Comparison of ENCODE assay signal across 8 mouse cellular contexts in genomic region chr3:35931359-35931758, GRCm38 (mm10). TPM values are rescaled to one million over a fixed set of nuclear protein-coding genes. Genes with fewer than 3 reads are reported as not detected.
DNase-seq lines count a peak whose midpoint lies in the region; ATAC-seq and TF ChIP-seq lines count a peak whose summit lies in the region.

No protein-coding gene starts in this region.

- peak overlapping the region; percentile 49 for H3K4me3 ChIP-seq in lung, adult 2 months (replicated peaks; ENCODE audit: extremely low read depth, low read depth, low read length)
- H3K4me3 ChIP-seq in embryonic facial prominence, embryonic 12.5 days: peak overlapping the region; percentile 89
- peak overlapping the region; percentile 85 for H3K4me3 ChIP-seq in kidney, embryonic 14.5 days (ENCODE audit: low read length)
- peak overlapping the region; percentile 96 for H3K4me3 ChIP-seq in neural tube, embryonic 12.5 days

- no peaks in the 10 kb centered on the region for H3K36me3 ChIP-seq in embryonic facial prominence, embryonic 12.5 days
- no peaks in the 10 kb centered on the region; the same call in 1 of the 2 replicates for H3K36me3 ChIP-seq in kidney, embryonic 14.5 days (ENCODE audit: control insufficient read depth, insufficient read depth, low read length)
- no peaks in the 10 kb centered on the region for H3K36me3 ChIP-seq in neural tube, embryonic 12.5 days

- no peak for TF ChIP-seq POLR2A in lung, adult 2 months (IDR thresholded peaks at IDR 0.05; ENCODE audit: borderline replicate concordance, extremely low read depth, low read depth, low read length)

- TF ChIP-seq CTCF in lung, adult 2 months (IDR thresholded peaks at IDR 0.05; ENCODE audit: insufficient read depth, low read length): no peak

- H3K9ac ChIP-seq in embryonic facial prominence, embryonic 12.5 days: peak overlapping the region; percentile 95
- H3K9ac ChIP-seq in kidney, embryonic 14.5 days (ENCODE audit: low read depth, low read length): peak overlapping the region; percentile 98; the same call in 1 of the 2 replicates
- H3K9ac ChIP-seq in neural tube, embryonic 12.5 days: peak overlapping the region; percentile 99

- DNase-seq in lung, adult 2 months: no peak
- DNase-seq in lung, postnatal 14 days: no peak
- DNase-seq in layer of hippocampus, adult 18-20 months (ENCODE audit: low spot score in 2 of 2): no peak
- DNase-seq in urinary bladder, adult 2 months (ENCODE audit: low spot score): no peak
- DNase-seq in adipocyte (ENCODE audit: low spot score): no peak

- no peaks in the 10 kb centered on the region for H3K9me3 ChIP-seq in embryonic facial prominence, embryonic 12.5 days
- H3K9me3 ChIP-seq in kidney, embryonic 14.5 days (ENCODE audit: control insufficient read depth, low read length): no peaks in the 10 kb centered on the region
- no peaks in the 10 kb centered on the region for H3K9me3 ChIP-seq in neural tube, embryonic 12.5 days

- H3K27me3 ChIP-seq in embryonic facial prominence, embryonic 12.5 days: no peaks in the 10 kb centered on the region
- no peaks in the 10 kb centered on the region for H3K27me3 ChIP-seq in kidney, embryonic 14.5 days (ENCODE audit: control insufficient read depth, insufficient read depth, low read length)
- no peaks in the 10 kb centered on the region for H3K27me3 ChIP-seq in neural tube, embryonic 12.5 days (replicated peaks)

- H3K27ac ChIP-seq in embryonic facial prominence, embryonic 12.5 days: no peak overlapping the region
- no peak overlapping the region for H3K27ac ChIP-seq in kidney, embryonic 14.5 days (ENCODE audit: low read depth, low read length)
- H3K27ac ChIP-seq in neural tube, embryonic 12.5 days: no peak overlapping the region

- WGBS in lung, adult 2 months: 17% methylated on average over 7 of the region's 7 CpGs
- 40% methylated on average over 7 of the region's 7 CpGs for WGBS in embryonic facial prominence, embryonic 12.5 days
- WGBS in kidney, embryonic 14.5 days: 24% methylated on average over 7 of the region's 7 CpGs
- WGBS in neural tube, embryonic 12.5 days: 35% methylated on average over 7 of the region's 7 CpGs

- ATAC-seq in embryonic facial prominence, embryonic 12.5 days (ENCODE audit: insufficient number of reproducible peaks, insufficient read depth, low FRiP score, low TSS enrichment): no peak
- no peak; the same call in 1 of the 2 replicates for ATAC-seq in kidney, embryonic 14.5 days (ENCODE audit: low FRiP score, low TSS enrichment)
- no peak for ATAC-seq in neural tube, embryonic 12.5 days (ENCODE audit: low FRiP score, low read depth)

- H3K4me1 ChIP-seq in lung, adult 2 months (ENCODE audit: control insufficient read depth, insufficient read depth, low read length): peaks cover 11% of the 10 kb centered on the region
- peaks cover 18% of the 10 kb centered on the region for H3K4me1 ChIP-seq in embryonic facial prominence, embryonic 12.5 days
- H3K4me1 ChIP-seq in kidney, embryonic 14.5 days (ENCODE audit: control insufficient read depth, insufficient read depth, low read length): peaks cover 6% of the 10 kb centered on the region
- peaks cover 21% of the 10 kb centered on the region for H3K4me1 ChIP-seq in neural tube, embryonic 12.5 days

- peak overlapping the region; percentile 75 for H3K4me2 ChIP-seq in embryonic facial prominence, embryonic 12.5 days (replicated peaks)
- peak overlapping the region; percentile 60 for H3K4me2 ChIP-seq in kidney, embryonic 14.5 days (replicated peaks; ENCODE audit: low read depth, low read length)
- peak overlapping the region; percentile 90 for H3K4me2 ChIP-seq in neural tube, embryonic 12.5 days (replicated peaks)

RNA-seq across cellular contexts. Expression of gene Dcun1d1, which starts 5.9 kb away (rescaled TPM):
- polyA plus RNA-seq in lung, adult 2 months (2012; rRNA removed): 2.3 and 12.3 TPM in 2 replicates
- polyA plus RNA-seq in embryonic facial prominence, embryonic 12.5 days (2016; fragmentation: Nextera tagmentation; extraction: Ambion mirVana): 92.8 and 103 TPM in 2 replicates
- polyA plus RNA-seq in kidney, embryonic 14.5 days (2014; fragmentation: Nextera tagmentation; extraction: Ambion mirVana): 78.0 and 95.8 TPM in 2 replicates
- polyA plus RNA-seq in neural tube, embryonic 12.5 days (2016; fragmentation: Nextera tagmentation; extraction: Ambion mirVana): 97.1 and 98.6 TPM in 2 replicates
- total RNA-seq in layer of hippocampus, adult 18-20 months (2021): 10 to 100 TPM; 65.7 to 70.2 TPM
- polyA plus RNA-seq in urinary bladder, adult 2 months (2012; rRNA removed): 32.4 and 39.5 TPM in 2 replicates
